Mouse (Mus musculus) heart, embryonic 15.5 days (tissue): Measurements from ENCODE around the gene Adam11. TPM values are rescaled to one million over a fixed set of nuclear protein-coding genes. Genes with fewer than 3 reads are reported as not detected.

Experiments
- polyA plus RNA-seq: library from polyadenylated mRNA; unstranded; fragments of >200 nt; fragmentation: Nextera tagmentation; extraction: Ambion mirVana; gene quantifications from 2 replicates; pipeline ENCODE4 v1.2.1, GENCODE M21; 2015

The Adam11 gene
- polyA plus RNA-seq, 1 experiment from 2014 or later, result 5.5 TPM

Other genes starting within 250 kb of the Adam11 start
- gene Gpatch8, start 205.0 kb upstream of the Adam11 start, polyA plus RNA-seq, result 34.4 and 38.4 TPM in 2 replicates
- 9.7 and 13.7 TPM in 2 replicates for gene Gm11627, start 182.0 kb upstream of the Adam11 start, polyA plus RNA-seq
- 15.1 and 20.4 TPM in 2 replicates for gene Fzd2, start 157.0 kb upstream of the Adam11 start, polyA plus RNA-seq
- 0.45 and 0.57 TPM in 2 replicates for gene Meioc, start 97.7 kb upstream of the Adam11 start, polyA plus RNA-seq
- 30.7 and 33.9 TPM in 2 replicates for gene Ccdc43, start 63.7 kb upstream of the Adam11 start, polyA plus RNA-seq
- gene Gjc1, start 58.3 kb downstream of the Adam11 start, polyA plus RNA-seq, result 46.6 and 48.5 TPM in 2 replicates
- gene Higd1b, start 74.4 kb downstream of the Adam11 start, polyA plus RNA-seq, result 3.3 and 4.3 TPM in 2 replicates
- 90.7 and 120 TPM in 2 replicates for gene Eftud2, start 119.5 kb downstream of the Adam11 start, polyA plus RNA-seq
- 0.55 and 0.84 TPM in 2 replicates for gene Ccdc103, start 119.8 kb downstream of the Adam11 start, polyA plus RNA-seq
- not detected in 2 replicates for gene Fam187a, start 123.7 kb downstream of the Adam11 start, polyA plus RNA-seq
- 0.11 and 0.44 TPM in 2 replicates for gene Gfap, start 139.5 kb downstream of the Adam11 start, polyA plus RNA-seq
- 5.2 and 7.9 TPM in 2 replicates for gene Kif18b, start 163.7 kb downstream of the Adam11 start, polyA plus RNA-seq
- gene C1ql1, start 185.2 kb downstream of the Adam11 start, polyA plus RNA-seq, result 0.47 and 0.61 TPM in 2 replicates